Mouse (Mus musculus) lung, embryonic 14.5 days (tissue): Measurements from ENCODE around the gene Magi1. TPM values are rescaled to one million over a fixed set of nuclear protein-coding genes. Genes with fewer than 3 reads are reported as not detected.

Source experiments
- ATAC-seq: fragments of 200-750 bp; cut with Nextera tagmentation; 2 replicates; pipeline ENCODE4 v1.8.0; 2017; ENCODE audit warnings: mild to moderate bottlenecking, moderate TSS enrichment, moderate library complexity; ENCODE audit not compliant: insufficient read depth
- DNase-seq: peaks from one replicate; pipeline ENCODE4 v3.0.0-alpha.2; 2015
- H3K27ac ChIP-seq: fragments of 300-500 bp; sonication (generic); 2 replicates; pipeline ENCODE4 v1.5.1; 2014; ENCODE audit warnings: low read depth, mild to moderate bottlenecking, moderate library complexity
- H3K27me3 ChIP-seq: fragments of 300-500 bp; sonication (generic); 2 replicates; pipeline ENCODE4 v1.6.1; 2014; ENCODE audit warnings: low read length, control low read depth; ENCODE audit not compliant: insufficient read depth
- H3K36me3 ChIP-seq: fragments of 300-500 bp; sonication (generic); 2 replicates; pipeline ENCODE4 v1.6.1; 2014; ENCODE audit warnings: control low read depth; ENCODE audit not compliant: insufficient read depth
- H3K4me1 ChIP-seq: fragments of 300-500 bp; sonication (generic); 2 replicates; pipeline ENCODE4 v1.6.1; 2014; ENCODE audit warnings: antibody characterized with exemption, control low read depth; ENCODE audit not compliant: insufficient read depth
- H3K4me2 ChIP-seq: fragments of 300-500 bp; sonication (generic); 2 replicates; pipeline ENCODE4 v1.6.1; 2014; ENCODE audit warnings: mild to moderate bottlenecking
- H3K4me3 ChIP-seq: fragments of 300-500 bp; sonication (generic); 2 replicates; pipeline ENCODE4 v1.5.1; 2014; ENCODE audit warnings: low read depth, low read length
- H3K9ac ChIP-seq: fragments of 300-500 bp; sonication (generic); 2 replicates; pipeline ENCODE4 v1.6.1; 2014
- H3K9me3 ChIP-seq: fragments of 300-500 bp; sonication (generic); 2 replicates; pipeline ENCODE4 v1.6.1; 2016; ENCODE audit warnings: low read depth, low read length, control low read depth
- CTCF ChIP-seq: IDR thresholded peaks from 2 replicates; pipeline ENCODE4 v1.5.1; 2016; ENCODE audit warnings: antibody characterized with exemption, low read depth
- WGBS: fragments of 180-500 bp; shearing (Covaris S2); extraction: QIAGEN DNeasy Blood & Tissue Kit; methylation state at CpG from one replicate; pipeline ENCODE4 v1.1.7; 2014; 5-methylcytosine and 5-hydroxymethylcytosine counted together
- polyA plus RNA-seq: library from polyadenylated mRNA; unstranded; fragments of >200 nt; fragmentation: Nextera tagmentation; extraction: Ambion mirVana; gene quantifications from 2 replicates; pipeline ENCODE4 v1.2.1, GENCODE M21; 2014

The Magi1 gene
- polyA plus RNA-seq, 1 experiment from 2014 or later, result 10.1 TPM

GRCm38 (mm10) chr6:93890011-93890410 lies 393.7 kb downstream of the Magi1 start:
- H3K4me2 ChIP-seq, result no peak overlapping the region
- no peak overlapping the region for H3K27ac ChIP-seq
- H3K4me1 ChIP-seq, result no peaks in the 10 kb centered on the region
- H3K27me3 ChIP-seq, result no peaks in the 10 kb centered on the region
- WGBS, result 88% methylated on average over 3 of the region's 3 CpGs
- H3K36me3 ChIP-seq, result no peaks in the 10 kb centered on the region
- H3K9me3 ChIP-seq, result no peaks in the 10 kb centered on the region
- no peak for ATAC-seq
- no peak for TF ChIP-seq CTCF
- DNase-seq, result no peak
- H3K9ac ChIP-seq, result no peak overlapping the region
- no peak overlapping the region for H3K4me3 ChIP-seq

DNA sequence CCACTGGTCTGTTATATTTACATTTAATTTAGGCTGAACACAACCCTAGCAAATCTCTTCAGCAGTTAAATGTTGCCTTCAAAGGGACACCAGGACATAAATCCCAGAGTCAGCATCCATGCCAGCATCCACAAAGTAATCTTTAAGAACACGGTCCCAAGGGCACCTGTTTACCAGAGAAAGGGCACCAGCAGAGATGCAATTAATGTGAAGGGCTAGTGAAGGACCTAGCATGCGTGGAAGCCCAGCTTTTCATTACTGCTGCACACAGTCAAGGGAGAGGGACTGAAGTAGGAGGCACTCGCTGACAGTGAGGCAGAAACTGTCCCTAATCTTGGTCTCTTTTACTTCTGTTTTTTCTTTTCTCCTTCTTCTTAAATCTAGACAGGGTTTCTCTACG lies 406.4 kb downstream of the Magi1 start:
- Histone ChIP-seq H3K4me2 (no peak overlapping the region), H3K27me3 (no peaks in the 10 kb centered on the region), H3K9me3 (no peaks in the 10 kb centered on the region), H3K4me1 (no peaks in the 10 kb centered on the region), H3K36me3 (no peaks in the 10 kb centered on the region), H3K9ac (no peak overlapping the region), H3K4me3 (no peak overlapping the region), H3K27ac (no peak overlapping the region)
- no peak for DNase-seq
- TF ChIP-seq CTCF, result no peak
- WGBS, result 71% methylated on average over 4 of the region's 4 CpGs
- ATAC-seq, result no peak

GRCm38 (mm10) chr6:93874936-93875335 lies 408.8 kb downstream of the Magi1 start:
- Histone ChIP-seq H3K4me1 (no peaks in the 10 kb centered on the region), H3K36me3 (no peaks in the 10 kb centered on the region), H3K27me3 (no peaks in the 10 kb centered on the region), H3K4me2 (no peak overlapping the region), H3K27ac (no peak overlapping the region), H3K9ac (no peak overlapping the region), H3K9me3 (no peaks in the 10 kb centered on the region), H3K4me3 (no peak overlapping the region)
- no peak for ATAC-seq
- no peak for DNase-seq
- TF ChIP-seq CTCF, result no peak
- 79% methylated on average over 2 of the region's 2 CpGs for WGBS

DNA sequence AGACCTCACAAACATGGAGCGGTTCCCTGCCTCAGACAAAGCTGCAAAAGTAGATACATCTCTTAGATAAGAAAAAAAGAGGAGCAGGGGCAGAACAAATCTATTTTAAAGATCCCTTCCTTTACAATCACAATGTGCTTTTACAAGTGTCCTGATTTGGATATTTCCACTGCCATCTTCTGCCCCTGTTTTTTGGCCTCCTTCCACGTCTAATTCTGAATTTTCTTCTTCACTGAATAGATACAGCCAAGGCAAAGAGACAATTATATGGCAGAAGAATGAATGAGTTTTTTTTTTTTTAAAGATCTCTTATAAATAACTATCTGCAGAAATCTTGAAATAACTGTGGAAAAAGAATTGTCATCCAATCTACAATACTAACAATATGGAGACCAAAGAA lies 409.3 kb downstream of the Magi1 start:
- Histone ChIP-seq H3K4me1 (no peaks in the 10 kb centered on the region), H3K36me3 (no peaks in the 10 kb centered on the region), H3K4me2 (no peak overlapping the region), H3K4me3 (no peak overlapping the region), H3K9me3 (no peaks in the 10 kb centered on the region), H3K27ac (no peak overlapping the region), H3K9ac (no peak overlapping the region), H3K27me3 (no peaks in the 10 kb centered on the region)
- WGBS, result 78% methylated on average over 2 of the region's 2 CpGs
- no peak for ATAC-seq
- no peak for TF ChIP-seq CTCF
- no peak for DNase-seq

DNA sequence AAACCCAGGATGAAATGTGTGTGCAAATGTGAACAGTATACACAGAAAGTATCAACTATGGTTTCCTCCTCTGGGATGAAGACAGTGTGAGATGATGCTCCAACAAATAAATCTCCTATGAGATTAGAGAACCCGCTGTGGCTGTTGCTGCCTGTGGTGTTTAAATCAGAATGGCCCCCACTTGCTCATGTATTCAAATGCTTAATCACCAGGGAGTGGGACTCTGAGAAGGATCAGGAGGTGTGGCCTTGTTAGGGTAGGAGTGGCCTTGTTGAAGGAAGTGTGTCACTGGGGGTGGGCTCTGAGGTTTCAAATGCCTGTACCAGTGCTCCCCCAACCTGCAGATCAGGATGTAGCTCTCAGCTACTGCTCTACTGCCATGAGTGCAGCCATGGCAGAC lies 410.2 kb downstream of the Magi1 start:
- no peak for ATAC-seq
- H3K36me3 ChIP-seq, result no peaks in the 10 kb centered on the region
- no peaks in the 10 kb centered on the region for H3K4me1 ChIP-seq
- WGBS, result 55% methylated on average over 1 of the region's 1 CpGs
- no peak overlapping the region for H3K4me2 ChIP-seq
- no peak for DNase-seq
- H3K27ac ChIP-seq, result no peak overlapping the region
- H3K27me3 ChIP-seq, result no peaks in the 10 kb centered on the region
- no peak for TF ChIP-seq CTCF
- no peak overlapping the region for H3K4me3 ChIP-seq
- no peaks in the 10 kb centered on the region for H3K9me3 ChIP-seq
- no peak overlapping the region for H3K9ac ChIP-seq

DNA sequence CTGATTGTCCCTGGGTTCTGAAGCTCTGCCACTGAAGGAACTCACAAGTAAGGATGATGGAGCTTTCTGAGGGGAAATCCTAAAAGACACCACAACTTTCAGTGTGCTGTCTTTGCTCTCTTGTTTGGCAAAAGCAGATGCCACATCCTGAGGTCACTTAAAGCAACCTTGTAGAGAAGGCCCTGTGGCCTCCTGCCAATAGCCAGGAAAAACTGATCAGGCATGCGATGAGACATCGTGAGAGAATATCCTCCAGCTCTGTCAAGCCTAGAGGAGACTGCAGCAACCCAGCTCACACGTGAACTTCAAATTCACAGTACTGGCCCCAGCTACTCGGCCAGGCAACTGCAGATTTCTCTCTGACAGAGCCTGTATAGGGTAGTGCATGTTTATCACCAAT lies 412.2 kb downstream of the Magi1 start:
- 69% methylated on average over 4 of the region's 4 CpGs for WGBS
- Histone ChIP-seq H3K27me3 (no peaks in the 10 kb centered on the region), H3K9me3 (no peaks in the 10 kb centered on the region), H3K4me2 (no peak overlapping the region), H3K4me3 (no peak overlapping the region), H3K4me1 (no peaks in the 10 kb centered on the region), H3K36me3 (no peaks in the 10 kb centered on the region), H3K9ac (no peak overlapping the region), H3K27ac (no peak overlapping the region)
- DNase-seq, result no peak
- no peak for ATAC-seq
- no peak for TF ChIP-seq CTCF

GRCm38 (mm10) chr6:93870023-93870422 lies 413.7 kb downstream of the Magi1 start:
- no peak for TF ChIP-seq CTCF
- no peak overlapping the region for H3K4me3 ChIP-seq
- no peak for ATAC-seq
- H3K27me3 ChIP-seq, result no peaks in the 10 kb centered on the region
- 62% methylated on average over 5 of the region's 5 CpGs for WGBS
- no peaks in the 10 kb centered on the region for H3K4me1 ChIP-seq
- DNase-seq, result no peak
- H3K9ac ChIP-seq, result no peak overlapping the region
- H3K36me3 ChIP-seq, result no peaks in the 10 kb centered on the region
- no peaks in the 10 kb centered on the region for H3K9me3 ChIP-seq
- H3K27ac ChIP-seq, result no peak overlapping the region
- H3K4me2 ChIP-seq, result no peak overlapping the region

GRCm38 (mm10) chr6:93862263-93862662 lies 421.5 kb downstream of the Magi1 start:
- DNase-seq (no peak), ATAC-seq (no peak)
- no peak overlapping the region for H3K4me2 ChIP-seq
- WGBS, result 89% methylated on average over 5 of the region's 5 CpGs
- no peak overlapping the region for H3K27ac ChIP-seq
- no peaks in the 10 kb centered on the region for H3K27me3 ChIP-seq
- H3K9ac ChIP-seq, result no peak overlapping the region
- H3K4me1 ChIP-seq, result no peaks in the 10 kb centered on the region
- no peaks in the 10 kb centered on the region for H3K9me3 ChIP-seq
- H3K36me3 ChIP-seq, result no peaks in the 10 kb centered on the region
- no peak overlapping the region for H3K4me3 ChIP-seq
- no peak for TF ChIP-seq CTCF
